Mouse (Mus musculus): ENCODE measurements around the gene Olfml2a.

Olfml2a gene

DNA sequence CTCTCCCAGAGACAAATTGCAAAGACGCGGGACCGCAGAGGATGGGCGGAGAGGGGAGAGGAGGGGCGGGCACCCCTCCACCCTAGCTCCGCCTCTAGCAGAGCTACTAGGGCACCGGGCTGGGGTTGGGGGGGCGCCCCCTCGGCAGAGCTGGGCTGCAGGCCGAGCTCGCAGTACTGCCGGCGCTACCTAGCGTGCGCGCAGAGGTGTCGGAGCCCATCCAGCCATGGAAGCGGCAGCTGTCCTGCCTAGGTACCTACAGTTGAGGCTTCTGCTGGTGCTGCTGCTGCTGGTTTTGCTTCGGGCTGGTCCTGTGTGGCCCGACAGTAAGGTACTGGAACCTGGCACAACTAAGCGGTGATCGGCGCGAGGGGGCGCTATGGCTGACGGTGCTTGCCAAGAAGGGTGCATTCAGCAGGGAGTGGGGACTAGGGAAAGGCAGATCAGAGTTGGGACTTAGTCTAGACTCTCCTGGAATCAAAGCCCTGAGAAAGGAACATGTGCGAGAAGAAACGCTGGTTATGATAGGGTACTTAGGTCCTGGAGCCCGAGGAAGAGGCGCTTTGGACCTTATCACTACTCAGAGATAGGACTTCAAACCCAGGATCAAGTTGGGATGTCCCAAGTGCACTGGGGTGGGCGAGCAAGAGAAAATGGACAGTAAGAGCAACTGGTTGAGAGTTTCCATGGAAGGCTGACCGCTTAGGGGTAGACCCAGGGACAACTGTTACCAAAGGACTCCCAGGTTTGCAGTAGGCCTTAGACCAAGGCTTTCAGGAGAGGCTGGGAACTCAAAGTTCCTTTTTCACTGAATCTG, at the start of gene Olfml2a:
Olfml2a (plus strand) TSS at position 128 of the 817 bp plus-strand sequence.
- DNase-seq (ENCODE audit: low read depth, low spot score) = no peak

- DNase-seq (ENCODE audit: low read depth, low spot score) = no peak
Observed at GRCm38 (mm10) chr2:38902866-38903265, 28.9 kb upstream of the Olfml2a start.

GRCm38 (mm10) chr2:38904290-38904689, 27.5 kb upstream of the Olfml2a start:
- DNase-seq (ENCODE audit: low read depth, low spot score) = no peak

DNA sequence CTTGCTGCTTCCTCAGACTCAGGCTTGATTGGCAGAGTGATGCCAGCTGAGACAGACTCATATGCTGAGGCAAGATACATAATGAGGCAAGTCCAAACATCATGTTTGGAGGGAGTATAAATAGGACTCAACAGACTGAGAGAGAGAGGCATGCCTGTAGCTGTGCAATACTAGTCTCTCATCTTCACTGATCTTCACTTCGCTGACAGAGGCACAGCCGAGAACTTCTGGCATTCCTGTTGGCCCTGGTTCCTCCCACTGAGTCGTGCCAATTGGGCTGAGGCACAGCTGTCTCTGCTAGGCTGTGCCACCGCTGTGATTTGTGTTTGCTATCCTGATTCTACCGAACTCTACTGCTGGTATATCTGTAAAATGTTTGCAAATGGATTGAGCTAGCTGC, 25.7 kb upstream of the Olfml2a start:
- DNase-seq (ENCODE audit: low read depth, low spot score) = no peak

DNA sequence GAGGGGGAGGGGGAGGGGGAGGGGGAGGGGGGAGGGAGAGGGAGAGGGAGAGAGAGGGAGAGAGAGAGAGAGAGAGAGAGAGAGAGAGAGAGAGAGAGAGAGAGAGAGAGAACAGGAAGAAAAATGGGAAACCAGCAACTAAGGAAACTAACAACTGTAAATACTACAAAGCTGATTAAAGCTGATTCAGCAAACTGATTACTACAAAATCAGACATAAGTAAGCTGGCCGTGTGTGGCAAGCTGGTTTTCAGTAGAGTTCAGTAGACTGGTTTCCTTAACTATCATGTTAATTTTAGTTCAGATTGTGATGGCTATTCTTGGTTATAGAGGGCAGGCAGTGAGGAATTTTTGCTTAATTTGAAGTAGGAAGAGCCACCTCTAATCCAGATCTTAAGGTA, 23.2 kb upstream of the Olfml2a start:
- no peak for DNase-seq (ENCODE audit: low read depth, low spot score)

DNA sequence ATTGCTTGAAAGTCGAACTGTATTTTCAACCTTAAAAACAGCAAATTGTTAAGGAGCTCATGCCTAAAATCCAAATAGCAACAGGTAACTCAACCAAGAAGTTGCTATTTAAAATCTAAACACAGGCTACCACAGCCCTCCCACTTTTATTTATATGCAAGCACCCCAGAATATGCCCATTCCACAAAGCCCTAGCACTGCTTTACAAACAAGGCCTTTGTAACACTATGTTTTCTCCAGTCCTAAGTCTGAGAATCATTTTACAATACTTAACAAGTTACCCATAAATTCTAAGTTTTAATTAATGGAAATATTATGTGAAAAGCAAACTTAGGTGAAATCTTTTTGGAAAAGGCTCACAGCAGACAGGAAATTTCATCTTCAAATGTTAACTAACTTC, 17.3 kb upstream of the Olfml2a start:
- no peak for DNase-seq (ENCODE audit: low read depth, low spot score)

DNA sequence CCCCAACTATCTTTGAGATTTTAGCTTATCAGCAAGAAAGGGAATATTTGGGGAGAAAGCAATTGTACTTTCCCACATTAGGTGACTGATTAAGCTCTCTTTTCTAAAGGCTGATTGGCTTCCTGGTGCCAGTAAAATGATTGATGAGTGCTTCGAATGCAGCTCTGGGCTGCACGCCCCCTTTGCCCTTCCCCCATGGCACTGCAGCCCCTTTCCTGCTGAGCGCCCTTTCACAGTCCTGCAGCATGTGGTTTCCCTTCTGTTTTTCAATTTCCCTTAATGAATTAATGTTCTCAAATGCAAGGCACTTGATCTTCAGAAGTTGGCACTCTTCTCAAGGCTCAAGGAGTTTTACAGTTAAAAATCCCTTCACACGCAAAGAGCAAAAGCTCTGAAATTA, 16.8 kb upstream of the Olfml2a start:
- no peak for DNase-seq (ENCODE audit: low read depth, low spot score)

GRCm38 (mm10) chr2:38916947-38917691, 14.7 kb upstream of the Olfml2a start:
- no peak for DNase-seq (ENCODE audit: low read depth, low spot score)

DNA sequence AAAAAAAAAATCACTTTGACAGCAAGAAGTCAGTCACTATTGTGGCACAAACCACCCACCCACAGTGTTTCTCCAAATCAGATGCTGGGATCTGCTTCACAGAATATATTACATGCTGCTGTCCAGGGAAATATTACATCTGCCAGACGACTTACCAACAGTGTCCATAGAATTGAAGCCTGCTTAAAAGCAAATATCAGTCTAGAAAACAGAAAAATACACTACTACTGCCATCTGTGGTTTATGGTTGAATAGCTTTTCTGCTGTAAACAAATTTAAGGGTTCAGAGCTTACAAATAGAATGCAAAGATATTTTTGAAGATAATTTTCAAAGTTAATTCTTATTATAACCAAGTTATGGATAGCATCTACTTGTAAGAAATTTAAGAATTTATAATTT, 10.4 kb upstream of the Olfml2a start:
- DNase-seq (ENCODE audit: low read depth, low spot score) = no peak

GRCm38 (mm10) chr2:38923471-38923870, 8.3 kb upstream of the Olfml2a start:
- no peak for DNase-seq (ENCODE audit: low read depth, low spot score)

DNA sequence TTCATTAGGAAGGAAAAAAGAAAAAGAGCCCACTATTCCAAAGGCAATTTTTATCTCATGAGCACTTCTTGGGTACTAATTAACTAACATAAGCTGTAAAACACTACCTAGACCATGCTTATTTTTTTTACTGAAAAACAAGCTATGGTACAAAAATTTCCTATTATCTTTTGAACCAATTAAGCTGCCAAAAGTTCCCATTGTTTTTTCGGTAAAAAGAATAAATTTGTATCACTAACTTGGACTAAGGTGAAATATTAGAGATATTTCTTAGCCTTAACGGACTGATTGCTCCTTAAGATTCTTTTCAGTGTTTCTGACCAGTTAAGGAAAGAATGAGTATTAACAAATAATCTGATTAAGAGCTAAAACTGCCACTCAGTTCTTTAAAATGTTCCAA, 7.9 kb upstream of the Olfml2a start:
- no peak for DNase-seq (ENCODE audit: low read depth, low spot score)

GRCm38 (mm10) chr2:38924571-38924970, 7.2 kb upstream of the Olfml2a start:
- no peak for DNase-seq (ENCODE audit: low read depth, low spot score)

DNA sequence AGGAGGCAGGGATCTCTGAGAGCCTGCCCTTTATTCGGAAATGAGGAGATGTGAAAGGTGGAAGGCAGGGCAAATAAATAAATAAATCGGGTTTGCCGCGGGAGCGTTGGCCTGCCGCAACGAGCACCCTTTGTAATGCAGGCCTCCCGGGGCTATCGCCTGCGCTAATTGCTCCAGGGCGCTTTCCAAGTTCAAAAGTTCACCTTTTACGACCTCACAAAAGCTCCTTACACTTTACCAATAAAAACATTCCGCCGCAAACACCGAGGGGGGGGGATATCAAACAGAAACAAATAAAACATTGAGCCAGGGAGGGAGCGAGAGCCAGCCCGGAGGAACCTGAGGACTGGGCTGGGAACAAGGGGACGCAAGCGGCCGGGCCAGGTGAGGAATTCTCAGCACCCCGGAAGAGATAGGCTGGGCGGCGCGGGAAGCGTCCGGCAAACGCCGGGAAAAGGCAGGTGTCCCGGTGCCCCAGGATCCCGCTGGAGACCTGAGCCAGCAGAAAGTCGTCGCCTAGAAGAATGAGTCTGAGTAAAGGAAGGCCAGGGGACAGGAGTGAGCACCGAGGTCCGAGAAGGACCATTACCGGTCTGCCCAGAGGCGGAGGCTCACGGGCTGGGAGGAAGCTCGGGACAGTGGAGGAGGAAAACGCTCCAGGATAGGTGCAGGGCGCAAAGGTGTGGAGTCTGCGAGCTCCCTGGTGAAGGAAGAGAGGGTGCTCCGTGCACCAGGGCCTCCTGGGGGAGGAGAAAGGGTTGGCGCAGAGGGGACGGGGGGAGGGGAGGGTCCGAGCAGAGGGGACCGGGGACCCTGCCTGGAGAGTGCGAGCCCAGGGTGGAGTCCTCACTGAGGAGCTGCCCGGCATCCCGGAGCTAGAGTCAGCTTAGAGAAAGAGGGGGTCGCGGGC, 6.4 kb upstream of the Olfml2a start:
- no peak for DNase-seq (ENCODE audit: low read depth, low spot score)

GRCm38 (mm10) chr2:38926145-38926891, 5.5 kb upstream of the Olfml2a start:
- peak; percentile 96 for DNase-seq (ENCODE audit: low read depth, low spot score)

GRCm38 (mm10) chr2:38927115-38927979, 4.4 kb upstream of the Olfml2a start, which contains the start of gene Nr6a1:
TSS of gene Nr6a1 (minus strand) at chr2:38927688.
- DNase-seq (ENCODE audit: low read depth, low spot score) = peak; percentile 56

- DNase-seq (ENCODE audit: low read depth, low spot score) = no peak
Observed at GRCm38 (mm10) chr2:38930269-38930668, 1.5 kb upstream of the Olfml2a start.

DNA sequence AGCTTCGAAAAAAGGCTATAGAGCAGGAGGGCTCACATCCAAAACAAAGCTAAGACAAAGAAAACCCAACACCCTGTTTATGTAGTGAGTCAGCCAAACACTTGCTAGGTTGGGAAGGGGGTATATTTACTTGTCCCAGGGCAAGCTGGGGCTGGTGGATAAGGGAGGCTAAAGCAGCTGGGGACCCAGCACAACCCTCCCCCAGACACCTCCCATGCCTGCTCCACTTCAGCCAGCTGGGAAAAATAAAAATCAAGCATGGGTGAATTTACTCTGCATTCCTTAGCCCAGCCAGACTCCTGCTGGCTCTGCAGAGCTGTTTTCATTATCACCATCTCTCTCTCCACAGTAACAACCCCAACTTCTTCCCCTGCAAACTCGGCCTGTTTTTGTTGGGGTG, 2.2 kb downstream of the Olfml2a start:
- no peak for DNase-seq (ENCODE audit: low read depth, low spot score)

GRCm38 (mm10) chr2:38934936-38935335, 3.2 kb downstream of the Olfml2a start:
- no peak for DNase-seq (ENCODE audit: low read depth, low spot score)

GRCm38 (mm10) chr2:38936721-38937378, 5.1 kb downstream of the Olfml2a start:
- no peak for DNase-seq (ENCODE audit: low read depth, low spot score)

DNA sequence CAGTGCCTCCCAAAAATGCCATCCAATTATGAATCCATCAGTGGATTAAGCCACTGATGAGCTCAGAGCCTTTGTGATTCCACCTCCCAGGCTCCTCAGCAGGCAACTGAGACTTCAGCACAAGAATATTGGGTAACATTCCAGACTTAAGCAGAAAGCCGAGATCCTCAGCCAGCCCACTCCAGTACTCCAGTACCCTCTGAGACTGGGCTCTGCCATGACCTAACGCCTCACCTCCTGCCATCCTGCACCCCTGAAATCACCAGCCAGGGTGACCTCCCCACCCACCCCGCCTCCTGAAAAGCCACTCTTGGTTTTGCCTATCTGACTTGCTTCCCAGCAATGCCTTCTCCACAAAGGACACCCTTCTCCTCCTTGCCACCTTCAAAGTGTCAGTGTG, 5.6 kb downstream of the Olfml2a start:
- DNase-seq (ENCODE audit: low read depth, low spot score) = no peak

Measured in retina, postnatal 7 days (tissue).